In the genomic region with DNA sequence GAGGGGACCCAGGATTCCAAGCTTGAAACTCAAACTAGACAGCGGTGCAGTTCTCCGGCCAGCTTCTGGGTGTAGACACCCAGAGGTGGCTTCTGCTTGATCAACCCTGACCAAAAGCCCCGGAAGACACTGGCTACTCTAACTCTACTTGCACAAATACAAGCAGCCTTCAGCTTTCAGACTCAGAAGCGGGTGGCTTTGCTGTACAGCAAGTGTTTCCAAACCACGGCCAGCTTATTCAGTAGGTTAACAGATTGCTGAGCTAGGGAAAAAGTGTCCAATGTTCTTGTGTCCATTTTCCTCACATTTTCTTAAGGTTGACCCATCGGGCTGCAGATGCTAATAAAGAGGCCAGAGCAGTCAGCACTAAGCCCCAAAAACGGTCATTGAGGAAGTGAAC, we compare ENCODE assay signal across 9 mouse cellular contexts. TPM values are rescaled to one million over a fixed set of nuclear protein-coding genes. Genes with fewer than 3 reads are reported as not detected.
A peak's percentile ranks its signal among the peaks of the same experiment; 100 is the strongest.
DNase-seq lines count a peak whose midpoint lies in the region; ATAC-seq and TF ChIP-seq lines count a peak whose summit lies in the region.
"Had no signal": no experiment of that assay in that cellular context is flagged by ENCODE, and none has a peak within 500 bp of the region (broad histone marks: within the 10 kb centered on the region; RNA-seq: fewer than 3 reads in every experiment).

No protein-coding gene starts in this region.

- H3K9me3 ChIP-seq in heart, embryonic 12.5 days (replicated peaks) = no peaks in the 10 kb centered on the region
- 0 out of 2 replicates have a peak, but pooled peaks cover 5% of the 10 kb centered on the region for H3K9me3 ChIP-seq in E14TG2a.4 (ENCODE audit: low read length)
- H3K9me3 ChIP-seq in forebrain, embryonic 15.5 days = no peaks in the 10 kb centered on the region
- H3K9me3 ChIP-seq in liver, embryonic 13.5 days (replicated peaks) = no peaks in the 10 kb centered on the region

- no peaks in the 10 kb centered on the region for H3K36me3 ChIP-seq in heart, embryonic 12.5 days
- no peaks in the 10 kb centered on the region for H3K36me3 ChIP-seq in E14TG2a.4 (ENCODE audit: insufficient read depth, low read length)
- H3K36me3 ChIP-seq in forebrain, embryonic 15.5 days = no peaks in the 10 kb centered on the region
- no peaks in the 10 kb centered on the region for H3K36me3 ChIP-seq in liver, embryonic 13.5 days

- peaks cover 98% of the 10 kb centered on the region for H3K27me3 ChIP-seq in heart, embryonic 12.5 days (replicated peaks)
- peaks cover 93% of the 10 kb centered on the region for H3K27me3 ChIP-seq in E14TG2a.4 (ENCODE audit: insufficient read depth, low read length)
- H3K27me3 ChIP-seq in forebrain, embryonic 15.5 days = peaks cover under 1% of the 10 kb centered on the region; the same call in 1 of the 2 replicates
- H3K27me3 ChIP-seq in liver, embryonic 13.5 days = peaks cover 98% of the 10 kb centered on the region

- WGBS in heart, embryonic 12.5 days = 25% methylated on average over 7 of the region's 7 CpGs
- 10% methylated on average over 7 of the region's 7 CpGs for WGBS in forebrain, embryonic 15.5 days
- WGBS in liver, embryonic 13.5 days (ENCODE audit: insufficient replicate concordance) = 26% methylated on average over 7 of the region's 7 CpGs

- peak overlapping the region; percentile 51 for H3K4me3 ChIP-seq in heart, embryonic 12.5 days
- peak overlapping the region; percentile 73 for H3K4me3 ChIP-seq in E14TG2a.4 (replicated peaks; ENCODE audit: low read length)
- peak overlapping the region; percentile 49 for H3K4me3 ChIP-seq in forebrain, embryonic 15.5 days
- 0 out of 2 replicates have a peak overlapping the region, but pooled peaks have one; percentile 32 for H3K4me3 ChIP-seq in liver, embryonic 13.5 days (replicated peaks)

- peaks cover 18% of the 10 kb centered on the region for H3K4me1 ChIP-seq in heart, embryonic 12.5 days (replicated peaks)
- peaks cover 68% of the 10 kb centered on the region for H3K4me1 ChIP-seq in E14TG2a.4 (replicated peaks; ENCODE audit: low read depth, low read length)
- H3K4me1 ChIP-seq in forebrain, embryonic 15.5 days = peaks cover 43% of the 10 kb centered on the region
- peaks cover 7% of the 10 kb centered on the region for H3K4me1 ChIP-seq in liver, embryonic 13.5 days (replicated peaks)

- TF ChIP-seq CTCF in E14TG2a.4 (conservative IDR thresholded peaks at IDR 0.05; ENCODE audit: low read length) = no peak

- H3K9ac ChIP-seq in heart, embryonic 12.5 days = peak overlapping the region; percentile 59
- H3K9ac ChIP-seq in forebrain, embryonic 15.5 days (replicated peaks) = peak overlapping the region; percentile 69
- H3K9ac ChIP-seq in liver, embryonic 13.5 days = no peak overlapping the region

- H3K27ac ChIP-seq in heart, embryonic 12.5 days (ENCODE audit: poor library complexity, severe bottlenecking) = no peak overlapping the region
- H3K27ac ChIP-seq in forebrain, embryonic 15.5 days (replicated peaks) = peak overlapping the region; percentile 81
- H3K27ac ChIP-seq in liver, embryonic 13.5 days = no peak overlapping the region

- H3K4me2 ChIP-seq in heart, embryonic 12.5 days = peak overlapping the region; percentile 77
- peak overlapping the region; percentile 69 for H3K4me2 ChIP-seq in forebrain, embryonic 15.5 days (replicated peaks)
- peak overlapping the region; percentile 45 for H3K4me2 ChIP-seq in liver, embryonic 13.5 days

- intact Hi-C loops in heart, postnatal 36 days (cut with DNase I) = no loop called here

- no peak for ATAC-seq in heart, embryonic 12.5 days (ENCODE audit: insufficient number of reproducible peaks, low FRiP score)
- no peak for ATAC-seq in forebrain, embryonic 15.5 days (replicated peaks)
- ATAC-seq in liver, embryonic 13.5 days (ENCODE audit: low read depth) = no peak
- ATAC-seq in granulocyte monocyte progenitor cell, adult 5-6 weeks (replicated peaks; ENCODE audit: poor library complexity, severe bottlenecking) = no peak

- DNase-seq in heart, postnatal 36 days = no peak
- no peak for DNase-seq in liver, embryonic 13.5 days
- DNase-seq in cerebellum, postnatal 14 days = no peak
- DNase-seq in thymus, postnatal 25 days = no peak
- DNase-seq: B cell, adult 2 months had no signal

RNA-seq across cellular contexts. Expression of a gene that starts 9.6 kb away (rescaled TPM):
- not detected in 2 replicates for polyA plus RNA-seq in heart, embryonic 12.5 days (2016; fragmentation: Nextera tagmentation; extraction: Ambion mirVana)
- not detected for total RNA-seq in heart, postnatal 36 days (2021)
- 0.73 TPM in 2 replicates for polyA plus RNA-seq in forebrain, embryonic 15.5 days (2015; fragmentation: Nextera tagmentation; extraction: Ambion mirVana)
- polyA plus RNA-seq in liver, embryonic 13.5 days (2015; fragmentation: Nextera tagmentation; extraction: Ambion mirVana) = not detected in 2 replicates
- total RNA-seq in granulocyte monocyte progenitor cell, adult 5-6 weeks (2014; fragmentation: Nextera tagmentation) = not detected in 2 replicates
- total RNA-seq in granulocyte monocyte progenitor cell, adult 5-6 weeks (2017) = not detected in 2 replicates

RNA-seq across cellular contexts. Expression of a gene that starts 22.1 kb away (rescaled TPM):
- 41.4 and 41.7 TPM in 2 replicates for polyA plus RNA-seq in heart, embryonic 12.5 days (2016; fragmentation: Nextera tagmentation; extraction: Ambion mirVana)
- total RNA-seq in heart, postnatal 36 days (2021) = 10 to 100 TPM; 26.9 to 34.4 TPM
- polyA plus RNA-seq in forebrain, embryonic 15.5 days (2015; fragmentation: Nextera tagmentation; extraction: Ambion mirVana) = 69.0 and 69.2 TPM in 2 replicates
- polyA plus RNA-seq in liver, embryonic 13.5 days (2015; fragmentation: Nextera tagmentation; extraction: Ambion mirVana) = 28.8 and 31.3 TPM in 2 replicates
- total RNA-seq in granulocyte monocyte progenitor cell, adult 5-6 weeks (2014; fragmentation: Nextera tagmentation) = 19.2 and 34.8 TPM in 2 replicates
- total RNA-seq in granulocyte monocyte progenitor cell, adult 5-6 weeks (2017) = 36.3 and 40.4 TPM in 2 replicates

RNA-seq across cellular contexts. Expression of a gene that starts 22.3 kb away (rescaled TPM):
- polyA plus RNA-seq in heart, embryonic 12.5 days (2016; fragmentation: Nextera tagmentation; extraction: Ambion mirVana) = 30.9 and 37.1 TPM in 2 replicates
- total RNA-seq in heart, postnatal 36 days (2021) = 10 to 100 TPM; 10.1 to 12.4 TPM
- 55.8 and 56.6 TPM in 2 replicates for polyA plus RNA-seq in forebrain, embryonic 15.5 days (2015; fragmentation: Nextera tagmentation; extraction: Ambion mirVana)
- polyA plus RNA-seq in liver, embryonic 13.5 days (2015; fragmentation: Nextera tagmentation; extraction: Ambion mirVana) = 22.9 and 23.6 TPM in 2 replicates
- total RNA-seq in granulocyte monocyte progenitor cell, adult 5-6 weeks (2014; fragmentation: Nextera tagmentation) = 21.3 and 21.5 TPM in 2 replicates
- 20.6 and 21.5 TPM in 2 replicates for total RNA-seq in granulocyte monocyte progenitor cell, adult 5-6 weeks (2017)

RNA-seq across cellular contexts. Expression of a gene that starts 23.8 kb away (rescaled TPM):
- 0.36 and 0.59 TPM in 2 replicates for polyA plus RNA-seq in heart, embryonic 12.5 days (2016; fragmentation: Nextera tagmentation; extraction: Ambion mirVana)
- not detected for total RNA-seq in heart, postnatal 36 days (2021)
- polyA plus RNA-seq in forebrain, embryonic 15.5 days (2015; fragmentation: Nextera tagmentation; extraction: Ambion mirVana) = 108 and 117 TPM in 2 replicates
- polyA plus RNA-seq in liver, embryonic 13.5 days (2015; fragmentation: Nextera tagmentation; extraction: Ambion mirVana) = 0.12 and 0.33 TPM in 2 replicates
- 0.67 TPM in 1 of 2 replicates, not detected in the other for total RNA-seq in granulocyte monocyte progenitor cell, adult 5-6 weeks (2014; fragmentation: Nextera tagmentation)
- total RNA-seq in granulocyte monocyte progenitor cell, adult 5-6 weeks (2017) = not detected in 2 replicates

RNA-seq across cellular contexts. Expression of a gene that starts 34.7 kb away (rescaled TPM):
- 0.44 TPM in 1 of 2 replicates, not detected in the other for polyA plus RNA-seq in heart, embryonic 12.5 days (2016; fragmentation: Nextera tagmentation; extraction: Ambion mirVana)
- total RNA-seq in heart, postnatal 36 days (2021) = not detected
- not detected in 2 replicates for polyA plus RNA-seq in forebrain, embryonic 15.5 days (2015; fragmentation: Nextera tagmentation; extraction: Ambion mirVana)
- polyA plus RNA-seq in liver, embryonic 13.5 days (2015; fragmentation: Nextera tagmentation; extraction: Ambion mirVana) = not detected in 2 replicates
- not detected in 2 replicates for total RNA-seq in granulocyte monocyte progenitor cell, adult 5-6 weeks (2014; fragmentation: Nextera tagmentation)
- not detected in 2 replicates for total RNA-seq in granulocyte monocyte progenitor cell, adult 5-6 weeks (2017)
